Mouse (Mus musculus) CH12.LX (cell line): ENCODE results near the gene Gm12185. TPM values are rescaled to one million over a fixed set of nuclear protein-coding genes. Genes with fewer than 3 reads are reported as not detected.
"Not testable (repeated sequence)": the region's sequence is repeated elsewhere in the genome, so short reads cannot be mapped to it uniquely, and the experiment has no call there.

Source experiments
- DNase-seq: peaks from one replicate; pipeline ENCODE4 v3.0.0-alpha.2; 2013; ENCODE audit errors: extremely low read depth
- H3K27ac ChIP-seq: 2 replicates; pipeline ENCODE4 v1.5.1; 2012; ENCODE audit warnings: low read depth, mild to moderate bottlenecking, control low read depth, moderate library complexity; ENCODE audit not compliant: insufficient read depth
- H3K27me3 ChIP-seq: replicated peaks from 2 replicates; pipeline ENCODE3; 2012; ENCODE audit warnings: inconsistent platforms
- H3K36me3 ChIP-seq, 2 experiments: replicated peaks in 1 of 2; 2 replicates each; pipeline versions ENCODE3 to v1.6.1; 2012; ENCODE audit warnings: inconsistent platforms in 1 of 2, low read length in 1 of 2, mild to moderate bottlenecking in 1 of 2, mixed read lengths in 1 of 2, moderate library complexity in 1 of 2; ENCODE audit not compliant: control insufficient read depth in 1 of 2, insufficient read depth in 1 of 2
- H3K4me1 ChIP-seq, 2 experiments: 2 replicates each; pipeline ENCODE4 v1.6.1; 2012; ENCODE audit warnings: inconsistent platforms in 1 of 2, moderate library complexity in 1 of 2; ENCODE audit not compliant: insufficient read depth in 2 of 2, control insufficient read depth in 1 of 2
- H3K4me2 ChIP-seq: 2 replicates; pipeline ENCODE4 v1.6.1; 2012; ENCODE audit warnings: low read depth, mild to moderate bottlenecking, control low read depth; ENCODE audit not compliant: poor library complexity, insufficient read depth, severe bottlenecking
- H3K4me3 ChIP-seq, 3 experiments: fragments of 150-350 bp in 1 of 3; sonication (generic) in 1 of 3; replicated peaks in 1 of 3; 2 replicates each; pipeline versions ENCODE3 to v1.5.1; 2011 to 2012; ENCODE audit warnings: low read depth in 2 of 3, low read length in 2 of 3, mild to moderate bottlenecking in 2 of 3, moderate library complexity in 2 of 3, control low read depth in 1 of 3, improper control_type of control experiment in 1 of 3, inconsistent platforms in 1 of 3, mixed read lengths in 1 of 3; ENCODE audit not compliant: poor library complexity in 1 of 3
- H3K79me2 ChIP-seq: replicated peaks from 2 replicates; pipeline ENCODE4 v1.6.1; 2012; ENCODE audit warnings: mild to moderate bottlenecking, moderate library complexity; ENCODE audit not compliant: control insufficient read depth, poor library complexity, insufficient read depth, severe bottlenecking; ENCODE audit errors: extremely low read depth
- H3K9ac ChIP-seq: 2 replicates; pipeline ENCODE4 v1.6.1; 2012; ENCODE audit warnings: low read depth, mild to moderate bottlenecking, control low read depth, moderate library complexity; ENCODE audit not compliant: insufficient read depth
- H3K9me3 ChIP-seq: replicated peaks from 2 replicates; pipeline ENCODE3; 2012; ENCODE audit warnings: low read length, inconsistent platforms, mixed read lengths
- BHLHE40 ChIP-seq: IDR thresholded peaks from 2 replicates; pipeline ENCODE4 v1.6.1; 2011; ENCODE audit warnings: mild to moderate bottlenecking, low read depth, low read length, improper control_type of control experiment
- CHD1 ChIP-seq: IDR thresholded peaks from 2 replicates; pipeline ENCODE4 v1.6.1; 2012; ENCODE audit warnings: low read depth, low read length, improper control_type of control experiment, inconsistent platforms
- CHD2 ChIP-seq: IDR thresholded peaks from 2 replicates; pipeline ENCODE4 v1.6.1; 2011; ENCODE audit warnings: low read length, improper control_type of control experiment
- CTCF ChIP-seq, 2 experiments: IDR thresholded peaks in 1 of 2; conservative IDR thresholded peaks in 1 of 2; 2 replicates each; pipeline ENCODE4 v1.5.1; 2011 to 2012; ENCODE audit warnings: low read depth in 2 of 2, low read length in 2 of 2, improper control_type of control experiment in 1 of 2, inconsistent platforms in 1 of 2, mild to moderate bottlenecking in 1 of 2, moderate library complexity in 1 of 2
- E2F4 ChIP-seq: IDR thresholded peaks from 2 replicates; pipeline ENCODE4 v1.6.1; 2011; ENCODE audit warnings: low read depth, low read length, improper control_type of control experiment; ENCODE audit not compliant: insufficient replicate concordance
- ELF1 ChIP-seq: IDR thresholded peaks from 2 replicates; pipeline ENCODE4 v1.6.1; 2014; ENCODE audit warnings: low read depth, mild to moderate bottlenecking, inconsistent platforms, low read length, improper control_type of control experiment
- EP300 ChIP-seq: IDR thresholded peaks from 2 replicates; pipeline ENCODE4 v1.6.1; 2011; ENCODE audit warnings: low read length, improper control_type of control experiment
- GABPA ChIP-seq: IDR thresholded peaks from 2 replicates; pipeline ENCODE4 v1.6.1; 2012; ENCODE audit warnings: low read depth, low read length, improper control_type of control experiment, inconsistent platforms; ENCODE audit not compliant: insufficient replicate concordance
- HCFC1 ChIP-seq: IDR thresholded peaks from 2 replicates; pipeline ENCODE4 v1.6.1; 2012; ENCODE audit warnings: low read depth, mild to moderate bottlenecking, inconsistent platforms, low read length, improper control_type of control experiment
- JUN ChIP-seq: IDR thresholded peaks from 2 replicates; pipeline ENCODE4 v1.6.1; 2011; ENCODE audit warnings: low read depth, mild to moderate bottlenecking, low read length, improper control_type of control experiment, moderate library complexity; ENCODE audit not compliant: insufficient read depth
- JUND ChIP-seq: conservative IDR thresholded peaks from 2 replicates; pipeline ENCODE4 v1.6.1; 2011; ENCODE audit warnings: low read depth, low read length, improper control_type of control experiment
- MXI1 ChIP-seq: IDR thresholded peaks from 2 replicates; pipeline ENCODE4 v1.6.1; 2011; ENCODE audit warnings: mild to moderate bottlenecking, low read depth, low read length, improper control_type of control experiment
- MYC ChIP-seq: IDR thresholded peaks from 2 replicates; pipeline ENCODE4 v1.6.1; 2011; ENCODE audit warnings: low read depth, mild to moderate bottlenecking, improper control_type of control experiment, low read length
- NRF1 ChIP-seq: IDR thresholded peaks from 2 replicates; pipeline ENCODE4 v1.6.1; 2014; ENCODE audit warnings: low read depth, mild to moderate bottlenecking, inconsistent platforms, low read length, improper control_type of control experiment, moderate library complexity
- PAX5 ChIP-seq: IDR thresholded peaks from 2 replicates; pipeline ENCODE4 v1.6.1; 2012; ENCODE audit warnings: low read length, inconsistent platforms, mixed read lengths
- POLR2A ChIP-seq: IDR thresholded peaks from 2 replicates; pipeline ENCODE4 v1.6.1; 2011; ENCODE audit warnings: low read depth, mild to moderate bottlenecking, improper control_type of control experiment, low read length
- POLR2AphosphoS2 ChIP-seq: IDR thresholded peaks from 2 replicates; pipeline ENCODE4 v1.6.1; 2011; ENCODE audit warnings: low read depth, low read length, improper control_type of control experiment
- RAD21 ChIP-seq: IDR thresholded peaks from 2 replicates; pipeline ENCODE4 v1.6.1; 2011; ENCODE audit warnings: low read depth, mild to moderate bottlenecking, low read length, improper control_type of control experiment, moderate library complexity
- SIN3A ChIP-seq: IDR thresholded peaks from 2 replicates; pipeline ENCODE4 v1.6.1; 2012; ENCODE audit warnings: low read length, improper control_type of control experiment, inconsistent platforms
- SMC3 ChIP-seq: IDR thresholded peaks from 2 replicates; pipeline ENCODE4 v1.6.1; 2011; ENCODE audit warnings: low read depth, low read length, improper control_type of control experiment
- TBP ChIP-seq: conservative IDR thresholded peaks from 2 replicates; pipeline ENCODE4 v1.6.1; 2011; ENCODE audit warnings: low read depth, low read length, improper control_type of control experiment
- USF2 ChIP-seq: conservative IDR thresholded peaks from 2 replicates; pipeline ENCODE4 v1.6.1; 2011; ENCODE audit warnings: low read depth, low read length, improper control_type of control experiment
- ZC3H11A ChIP-seq: IDR thresholded peaks from 2 replicates; pipeline ENCODE4 v1.6.1; 2012; ENCODE audit warnings: low read depth, mild to moderate bottlenecking, inconsistent platforms, low read length, improper control_type of control experiment
- ZNF384 ChIP-seq: IDR thresholded peaks from 2 replicates; pipeline ENCODE4 v1.6.1; 2012; ENCODE audit warnings: low read depth, low read length, improper control_type of control experiment, inconsistent platforms
- dilution Hi-C: fragments of 300-500 bp; cut with MboI; formaldehyde crosslinking; loops from 2 replicates; pipeline ENCODE4 v1.14.3; 2020; ENCODE audit warnings: low sequenced_read_pairs; ENCODE audit not compliant: extremely low pct_unique_long_range_greater_than_20kb, extremely low pct_ligation_motif_present
- in situ Hi-C: fragments of 300-500 bp; cut with MboI; formaldehyde crosslinking; loops from 3 replicates; pipeline ENCODE4 v1.14.3; 2019; ENCODE audit warnings: low sequenced_read_pairs, low pct_ligation_motif_present, low pct_unique_long_range_greater_than_20kb, mixed read lengths
- polyA plus RNA-seq: library from polyadenylated mRNA; unstranded; fragments of >175 nt; gene quantifications from 2 replicates; pipeline ENCODE4 v1.2.1, GENCODE M21; 2012; ENCODE audit warnings: low read depth; ENCODE audit not compliant: insufficient read length
- total RNA-seq, 2 experiments: library from RNA; depleted of rRNA; stranded (reverse); fragments of 300-350 nt in 1 of 2; fragments of >200 nt in 1 of 2; gene quantifications; 2 replicates each; pipeline ENCODE4 v1.2.3; 2012 to 2014

Gene Gm12185
- total and polyA plus RNA-seq, 3 experiments, result 0.04 to 0.50 TPM; not detected in 1

DNA sequence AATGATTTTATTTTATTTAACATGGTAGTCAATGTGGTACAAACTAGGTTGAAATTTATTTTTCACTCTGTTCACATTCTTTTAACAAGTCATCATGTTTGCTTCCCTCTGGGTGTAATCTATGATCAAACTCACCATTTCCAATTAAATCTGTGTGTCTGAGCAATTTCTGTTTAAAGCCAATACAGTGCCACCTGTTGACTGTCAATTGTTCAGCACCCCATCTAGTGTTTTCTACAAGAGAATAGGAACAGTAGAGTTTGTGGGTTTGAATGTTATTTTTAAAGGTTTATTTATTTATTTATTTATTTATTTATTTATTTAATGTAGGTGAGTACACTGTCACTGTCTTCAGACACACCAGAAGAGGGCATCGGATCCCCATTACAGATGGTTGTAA is 115.3 kb downstream of the Gm12185 start:
- no peak overlapping the region for H3K27ac ChIP-seq
- TF ChIP-seq CTCF (conservative IDR thresholded peaks at IDR 0.05 in 1 of 2, IDR thresholded peaks at IDR 0.05 in 1 of 2; ENCODE audit: low read depth in 2 of 2, low read length in 2 of 2) (peak in 1 of 2 experiments; percentile 69; a peak in 2 of 4 replicates), RAD21 (peak; percentile 24), SMC3 (peak; percentile 40), E2F4 (no peak)
- TF ChIP-seq, all 38 proteins: peak for 3
- H3K4me2 ChIP-seq, result no peak overlapping the region
- H3K4me1 ChIP-seq, result peaks cover 2 to 30% of the 10 kb centered on the region in 2 experiments; a peak in 2 of 4 replicates
- in situ Hi-C loops, result no loop called here
- no peaks in the 10 kb centered on the region for H3K79me2 ChIP-seq
- peaks cover 0 to 6% of the 10 kb centered on the region in 2 experiments for H3K36me3 ChIP-seq
- H3K27me3 ChIP-seq, result no peaks in the 10 kb centered on the region
- H3K9ac ChIP-seq, result no peak overlapping the region
- no peak overlapping the region for H3K4me3 ChIP-seq
- dilution Hi-C loops, result no loop called here
- DNase-seq, result no peak
- H3K9me3 ChIP-seq, result no peaks in the 10 kb centered on the region

DNA sequence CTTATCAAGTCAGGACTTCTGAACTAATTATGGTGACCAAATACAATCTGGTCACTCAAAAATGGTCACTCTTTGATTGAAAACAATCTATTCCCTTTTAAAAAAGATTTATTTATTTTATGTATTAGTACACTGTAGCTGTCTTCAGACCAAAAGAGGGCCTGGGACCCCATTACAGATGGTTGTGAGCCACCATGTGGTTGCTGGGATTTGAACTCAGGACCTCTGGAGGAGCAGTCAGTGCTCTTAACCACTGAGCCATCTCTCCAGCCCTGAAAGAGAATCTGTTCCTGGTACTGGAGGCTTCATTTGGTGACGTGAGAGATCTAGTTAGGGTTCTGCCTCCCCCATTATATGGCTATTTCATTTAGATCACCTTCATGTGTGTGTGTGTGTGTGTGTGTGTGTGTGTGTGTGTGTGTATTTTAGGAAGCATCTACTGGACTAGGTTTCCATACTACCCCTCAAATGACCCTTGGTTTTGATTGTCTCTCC is 116.6 kb downstream of the Gm12185 start:
- H3K27ac ChIP-seq, H3K9me3 ChIP-seq, H3K4me2 ChIP-seq, dilution Hi-C loops, H3K79me2 ChIP-seq, H3K9ac ChIP-seq, H3K4me3 ChIP-seq, H3K27me3 ChIP-seq, H3K36me3 ChIP-seq: not testable (repeated sequence)
- peak; percentile 40 for DNase-seq
- H3K4me1 ChIP-seq, result peaks cover 2 to 30% of the 10 kb centered on the region in 2 experiments; a peak in 2 of 4 replicates
- TF ChIP-seq ELF1 (peak; percentile 51; the same call in 1 of the 2 replicates), TBP (peak; percentile 97)
- TF ChIP-seq, all 38 proteins: peak for 2; not testable (repeated sequence) for 36
- in situ Hi-C loops, result not testable (repeated sequence)

DNA sequence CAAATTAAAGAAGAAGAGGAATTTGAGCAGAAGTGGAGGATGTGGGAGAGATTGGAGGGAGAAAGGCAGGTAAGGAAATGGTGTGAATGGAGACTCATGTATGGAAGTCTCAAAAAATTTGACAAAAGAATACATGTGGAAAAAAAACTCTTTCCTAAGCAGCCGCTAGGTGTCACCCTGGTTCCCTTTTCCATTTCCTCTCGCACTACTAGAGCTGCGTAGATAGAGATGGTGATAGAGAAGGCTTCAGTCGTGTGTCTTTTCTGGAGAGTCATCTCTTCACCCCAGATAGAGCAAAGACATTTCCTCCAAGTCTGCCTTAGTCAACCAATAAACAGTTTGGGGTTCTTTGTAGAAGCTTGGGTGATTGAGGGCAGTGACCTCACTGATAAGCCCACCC is 117.6 kb downstream of the Gm12185 start:
- no peak overlapping the region for H3K4me3 ChIP-seq
- peak; percentile 86 for DNase-seq
- peaks cover 0 to 4% of the 10 kb centered on the region in 2 experiments for H3K36me3 ChIP-seq
- H3K79me2 ChIP-seq, result peaks cover 12% of the 10 kb centered on the region
- peaks cover 2 to 37% of the 10 kb centered on the region in 2 experiments; a peak in 2 of 4 replicates for H3K4me1 ChIP-seq
- H3K9ac ChIP-seq, result no peak overlapping the region
- no peaks in the 10 kb centered on the region for H3K27me3 ChIP-seq
- no peaks in the 10 kb centered on the region for H3K9me3 ChIP-seq
- in situ Hi-C loops (loop anchor here (5.0 to 25.0 kb wide), 4 partner anchors 228 to 538 kb away; partner anchors contain the start of genes Mgat1 and Olfr1389), dilution Hi-C loops (no loop called here)
- peak overlapping the region; percentile 41; the same call in 1 of the 2 replicates for H3K4me2 ChIP-seq
- no peak overlapping the region for H3K27ac ChIP-seq
- TF ChIP-seq CHD2 (no peak), SMC3 (peak; percentile 99), CHD1 (no peak), ZNF384 (peak; percentile 89), USF2 (no peak), BHLHE40 (no peak), CTCF (conservative IDR thresholded peaks at IDR 0.05 in 1 of 2, IDR thresholded peaks at IDR 0.05 in 1 of 2; ENCODE audit: low read depth in 2 of 2, low read length in 2 of 2) (peak; percentile 84 to 97), SIN3A (no peak), JUND (0 out of 2 replicates have a peak, but pooled peaks have one; percentile 21), NRF1 (no peak), E2F4 (no peak), HCFC1 (no peak), RAD21 (peak; percentile 97), MXI1 (no peak; the same call in 1 of the 2 replicates), JUN (peak; percentile 15; the same call in 1 of the 2 replicates), ELF1 (no peak), PAX5 (no peak), EP300 (no peak), MYC (peak; percentile 88), POLR2A (no peak), ZC3H11A (peak; percentile 98), GABPA (no peak), TBP (no peak), POLR2AphosphoS2 (no peak)
